Mouse (Mus musculus) layer of hippocampus, postnatal 25 days (tissue): ENCODE results near the gene Nisch. TPM values are rescaled to one million over a fixed set of nuclear protein-coding genes. Genes with fewer than 3 reads are reported as not detected.

Source experiments
- DNase-seq, 2 experiments: peaks; one replicate each; pipeline ENCODE4 v3.0.0; 2022; ENCODE audit warnings: mixed read lengths in 2 of 2, low spot score in 1 of 2; ENCODE audit errors: extremely low spot score in 1 of 2
- total RNA-seq, 2 experiments: library from RNA; stranded (reverse); gene quantifications; 2 replicates each; pipeline ENCODE4 v1.2.3; 2021

The Nisch gene
- 100 to 1,000 TPM; 431 to 467 TPM for total RNA-seq

- no peak for DNase-seq
These were observed at the start of gene Nisch for GRCm38 (mm10) chr14:31216846-31217245. Gene Nisch, minus strand, starts transcription at chr14:31216946.

- no peak for DNase-seq
These were observed 44.2 kb upstream of the Nisch start for GRCm38 (mm10) chr14:31260932-31261331.

GRCm38 (mm10) chr14:31260374-31260773, 43.6 kb upstream of the Nisch start:
- DNase-seq: no peak

GRCm38 (mm10) chr14:31258476-31259050, 41.8 kb upstream of the Nisch start:
- DNase-seq: no peak

GRCm38 (mm10) chr14:31252091-31252490, 35.3 kb upstream of the Nisch start:
- DNase-seq: no peak

- no peak for DNase-seq
These were observed 34.9 kb upstream of the Nisch start for GRCm38 (mm10) chr14:31251626-31252025.

GRCm38 (mm10) chr14:31251084-31251604, 34.4 kb upstream of the Nisch start, which contains the start of the genes Phf7 and Bap1:
Gene Phf7, minus strand, starts transcription at chr14:31251317.
Gene Bap1, plus strand, starts transcription at chr14:31251450.
- DNase-seq: peak; percentile 98 to 100

GRCm38 (mm10) chr14:31250222-31251083, 33.7 kb upstream of the Nisch start:
- DNase-seq: no peak

GRCm38 (mm10) chr14:31248396-31248795, 31.6 kb upstream of the Nisch start:
- no peak for DNase-seq

- DNase-seq: no peak
These were observed 29.2 kb upstream of the Nisch start for GRCm38 (mm10) chr14:31245946-31246345.

GRCm38 (mm10) chr14:31244777-31245176, 28.0 kb upstream of the Nisch start:
- DNase-seq: no peak

GRCm38 (mm10) chr14:31240528-31240927, 23.8 kb upstream of the Nisch start:
- DNase-seq: no peak

GRCm38 (mm10) chr14:31237101-31237882, 20.5 kb upstream of the Nisch start:
- no peak for DNase-seq

- DNase-seq: peak; percentile 70 to 93
These were observed 17.3 kb upstream of the Nisch start for GRCm38 (mm10) chr14:31233996-31234591.

GRCm38 (mm10) chr14:31233070-31233995, 16.6 kb upstream of the Nisch start:
- no peak for DNase-seq

GRCm38 (mm10) chr14:31232404-31233069, 15.8 kb upstream of the Nisch start:
- DNase-seq: no peak

GRCm38 (mm10) chr14:31230442-31230841, 13.7 kb upstream of the Nisch start:
- DNase-seq: no peak

GRCm38 (mm10) chr14:31228234-31228633, 11.5 kb upstream of the Nisch start:
- DNase-seq: no peak

- DNase-seq: no peak
These were observed 10.2 kb upstream of the Nisch start for GRCm38 (mm10) chr14:31226978-31227377.
